Mouse (Mus musculus) bone marrow, adult 2 months (tissue): ENCODE measurements at regions not wholly inside any gene's neighbourhood (a gene's known extent, or its start where the extent isn't known, plus 50 kb on each side); places are given as distances from the start of the nearest gene placed in this dataset.

Source experiments
- CTCF ChIP-seq: fragments of 200-500 bp; IDR thresholded peaks from 2 replicates; pipeline ENCODE4 v1.5.1; 2011; ENCODE audit warnings: low read length, control low read depth; ENCODE audit not compliant: control insufficient read depth, insufficient read depth
- POLR2A ChIP-seq: fragments of 200-500 bp; IDR thresholded peaks from 2 replicates; pipeline ENCODE4 v1.6.1; 2011; ENCODE audit warnings: low read depth, mild to moderate bottlenecking, control low read depth, low read length, borderline replicate concordance; ENCODE audit not compliant: control insufficient read depth

- no peak for TF ChIP-seq POLR2A
- TF ChIP-seq CTCF: no peak
These were observed 151.9 kb upstream of the Nrip1 start for GRCm38 (mm10) chr16:76525563-76525962.
